Comparison of ENCODE assay signal across 8 mouse cellular contexts in the genomic region with DNA sequence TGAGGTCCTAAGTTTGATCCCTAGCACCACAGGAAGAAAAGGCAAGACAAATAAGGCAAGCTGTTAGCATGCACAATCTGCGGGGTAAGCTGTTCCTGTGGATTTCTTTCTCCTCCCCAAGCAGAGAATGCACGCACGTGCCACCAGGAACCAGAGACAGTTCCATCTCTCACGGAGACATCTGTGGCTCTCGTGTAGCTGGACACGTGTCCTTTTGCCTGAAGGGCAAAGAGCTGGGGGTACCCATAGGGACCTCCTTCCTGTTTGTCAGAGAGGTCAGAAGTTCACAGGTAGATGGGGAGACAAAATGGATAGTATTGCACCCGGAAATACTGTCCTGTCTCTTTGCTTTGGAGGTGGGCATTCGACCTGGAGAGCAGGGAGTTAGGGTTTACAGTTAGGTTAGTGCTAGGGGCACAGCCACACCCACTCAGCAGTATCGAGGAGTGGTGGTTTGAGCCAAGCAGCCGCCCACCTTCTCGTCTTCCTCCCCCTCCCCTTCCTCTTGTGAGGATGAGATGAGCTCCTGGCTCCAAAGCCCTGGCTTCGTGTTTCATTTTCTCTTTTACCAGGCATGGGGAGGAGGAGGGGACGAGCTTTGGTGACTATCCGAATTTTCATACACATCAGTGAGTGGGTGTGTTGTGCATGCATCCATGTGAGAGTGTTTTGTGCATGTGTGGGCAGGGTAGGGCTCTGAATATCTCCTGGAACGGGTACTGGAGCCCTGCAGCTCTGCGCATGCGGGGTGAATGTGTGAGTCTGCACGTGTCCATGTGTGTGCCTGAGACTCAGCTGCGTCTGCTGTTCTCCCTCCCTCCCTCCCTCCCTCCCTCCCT. TPM values are rescaled to one million over a fixed set of nuclear protein-coding genes. Genes with fewer than 3 reads are reported as not detected.
DNase-seq lines count a peak whose midpoint lies in the region; ATAC-seq and TF ChIP-seq lines count a peak whose summit lies in the region.

No protein-coding gene starts in this region.

- ATAC-seq in intestine, embryonic 14.5 days (replicated peaks; ENCODE audit: low FRiP score, low TSS enrichment, low read depth), result peak; percentile 52; the same call in 1 of the 2 replicates
- ATAC-seq in megakaryocyte, adult 5-6 weeks (ENCODE audit: poor library complexity, severe bottlenecking), result peak; percentile 53

- no peaks in the 10 kb centered on the region for H3K9me3 ChIP-seq in intestine, embryonic 14.5 days (ENCODE audit: control insufficient read depth, low read length)

- no peak overlapping the region; the same call in 1 of the 2 replicates for H3K4me3 ChIP-seq in cortical plate, adult 2 months (ENCODE audit: insufficient read depth, low read length)
- H3K4me3 ChIP-seq in intestine, embryonic 14.5 days (ENCODE audit: low read depth, low read length), result peak overlapping the region; percentile 12

- TF ChIP-seq POLR2A in cortical plate, adult 2 months (IDR thresholded peaks at IDR 0.05; ENCODE audit: extremely low read depth, insufficient read depth, low read length), result 0 out of 2 replicates have a peak, but pooled peaks have one; percentile 19

- peak overlapping the region; percentile 74 for H3K27ac ChIP-seq in cortical plate, adult 2 months (ENCODE audit: insufficient read depth, low read length)
- H3K27ac ChIP-seq in intestine, embryonic 14.5 days (ENCODE audit: low read depth), result peak overlapping the region; percentile 73

- peaks cover 27% of the 10 kb centered on the region for H3K4me1 ChIP-seq in cortical plate, adult 2 months (ENCODE audit: control insufficient read depth, insufficient read depth, low read length)
- H3K4me1 ChIP-seq in intestine, embryonic 14.5 days (replicated peaks; ENCODE audit: control insufficient read depth, insufficient read depth, low read length), result peaks cover 91% of the 10 kb centered on the region

- no peak overlapping the region for H3K9ac ChIP-seq in intestine, embryonic 14.5 days (ENCODE audit: low read length)

- no peak for TF ChIP-seq CTCF in cortical plate, adult 2 months (IDR thresholded peaks at IDR 0.05; ENCODE audit: extremely low read depth, insufficient read depth, low read length)

- intact Hi-C loops in left cerebral cortex, postnatal 10 days (cut with DNase I), result no loop called here

- 4% methylated on average over 19 of the region's 19 CpGs for WGBS in intestine, embryonic 14.5 days

- H3K4me2 ChIP-seq in intestine, embryonic 14.5 days (ENCODE audit: low read length), result peak overlapping the region; percentile 41

- DNase-seq in urinary bladder, adult 2 months (ENCODE audit: low spot score), result peak; percentile 55
- DNase-seq in urinary bladder, postnatal 10 days (ENCODE audit: low spot score), result no peak
- peak; percentile 85 for DNase-seq in gastrocnemius, postnatal 25 days
- peak; percentile 80 for DNase-seq in intestine, embryonic 14.5 days (ENCODE audit: low spot score)
- peak; percentile 92 to 94 for DNase-seq in left cerebral cortex, postnatal 10 days (ENCODE audit: extremely low spot score in 1 of 2, low spot score in 2 of 2)
- DNase-seq in right cerebral cortex, postnatal 25 days, result peak; percentile 92

- H3K27me3 ChIP-seq in intestine, embryonic 14.5 days (replicated peaks; ENCODE audit: control insufficient read depth, insufficient read depth, low read length), result no peaks in the 10 kb centered on the region

- H3K36me3 ChIP-seq in intestine, embryonic 14.5 days (ENCODE audit: control insufficient read depth, insufficient read depth, low read length), result no peaks in the 10 kb centered on the region; the same call in 1 of the 2 replicates

RNA-seq across cellular contexts. Expression of a gene that starts 6.6 kb away (rescaled TPM):
- polyA plus RNA-seq in urinary bladder, adult 2 months (2012; rRNA removed), result 62.2 and 88.1 TPM in 2 replicates
- polyA plus RNA-seq in cortical plate, adult 2 months (2012; rRNA removed), result 721 and 771 TPM in 2 replicates
- 10 to 100 TPM; 75.4 to 89.1 TPM for total RNA-seq in gastrocnemius, postnatal 25 days (2021)
- 60.7 and 63.8 TPM in 2 replicates for polyA plus RNA-seq in intestine, embryonic 14.5 days (2014; fragmentation: Nextera tagmentation; extraction: Ambion mirVana)
- 1,000 to 10,000 TPM; 1,115 to 1,123 TPM for total RNA-seq in left cerebral cortex, postnatal 10 days (2021)
- 10.0 and 11.6 TPM in 2 replicates for total RNA-seq in megakaryocyte, adult 5-6 weeks (2015)
- total RNA-seq in megakaryocyte, adult 5-6 weeks (2017), result 8.0 and 9.0 TPM in 2 replicates

RNA-seq across cellular contexts. Expression of a gene that starts 17.8 kb away (rescaled TPM):
- 29.6 and 32.8 TPM in 2 replicates for polyA plus RNA-seq in urinary bladder, adult 2 months (2012; rRNA removed)
- 127 and 144 TPM in 2 replicates for polyA plus RNA-seq in cortical plate, adult 2 months (2012; rRNA removed)
- 10 to 100 TPM; 42.7 to 46.9 TPM for total RNA-seq in gastrocnemius, postnatal 25 days (2021)
- 43.0 and 48.0 TPM in 2 replicates for polyA plus RNA-seq in intestine, embryonic 14.5 days (2014; fragmentation: Nextera tagmentation; extraction: Ambion mirVana)
- 100 to 1,000 TPM in 1 of 2 experiments, 10 to 100 TPM in 1; 91.7 to 102 TPM for total RNA-seq in left cerebral cortex, postnatal 10 days (2021)
- 17.9 and 21.5 TPM in 2 replicates for total RNA-seq in megakaryocyte, adult 5-6 weeks (2015)
- total RNA-seq in megakaryocyte, adult 5-6 weeks (2017), result 22.6 and 31.3 TPM in 2 replicates

RNA-seq across cellular contexts. Expression of a gene that starts 28.1 kb away (rescaled TPM):
- polyA plus RNA-seq in urinary bladder, adult 2 months (2012; rRNA removed), result 119 and 219 TPM in 2 replicates
- 153 and 156 TPM in 2 replicates for polyA plus RNA-seq in cortical plate, adult 2 months (2012; rRNA removed)
- 100 to 1,000 TPM in 1 of 2 experiments, 10 to 100 TPM in 1; 98.0 to 119 TPM for total RNA-seq in gastrocnemius, postnatal 25 days (2021)
- 2.5 and 2.8 TPM in 2 replicates for polyA plus RNA-seq in intestine, embryonic 14.5 days (2014; fragmentation: Nextera tagmentation; extraction: Ambion mirVana)
- total RNA-seq in left cerebral cortex, postnatal 10 days (2021), result 10 to 100 TPM; 63.3 to 70.5 TPM
- 0.11 and 0.25 TPM in 2 replicates for total RNA-seq in megakaryocyte, adult 5-6 weeks (2015)
- total RNA-seq in megakaryocyte, adult 5-6 weeks (2017), result 0.12 and 0.37 TPM in 2 replicates

RNA-seq across cellular contexts. Expression of a gene that starts 46.0 kb away (rescaled TPM):
- polyA plus RNA-seq in urinary bladder, adult 2 months (2012; rRNA removed), result 0.38 and 0.73 TPM in 2 replicates
- polyA plus RNA-seq in cortical plate, adult 2 months (2012; rRNA removed), result 0.08 TPM in 1 of 2 replicates, not detected in the other
- not detected for total RNA-seq in gastrocnemius, postnatal 25 days (2021)
- polyA plus RNA-seq in intestine, embryonic 14.5 days (2014; fragmentation: Nextera tagmentation; extraction: Ambion mirVana), result not detected in 2 replicates
- not detected for total RNA-seq in left cerebral cortex, postnatal 10 days (2021)
- not detected in 2 replicates for total RNA-seq in megakaryocyte, adult 5-6 weeks (2015)
- total RNA-seq in megakaryocyte, adult 5-6 weeks (2017), result not detected in 2 replicates

RNA-seq across cellular contexts. Expression of a gene that starts 48.2 kb away (rescaled TPM):
- 57.0 and 58.7 TPM in 2 replicates for polyA plus RNA-seq in urinary bladder, adult 2 months (2012; rRNA removed)
- polyA plus RNA-seq in cortical plate, adult 2 months (2012; rRNA removed), result 119 and 131 TPM in 2 replicates
- 10 to 100 TPM; 51.3 to 63.6 TPM for total RNA-seq in gastrocnemius, postnatal 25 days (2021)
- 17.5 and 19.1 TPM in 2 replicates for polyA plus RNA-seq in intestine, embryonic 14.5 days (2014; fragmentation: Nextera tagmentation; extraction: Ambion mirVana)
- 100 to 1,000 TPM; 162 to 177 TPM for total RNA-seq in left cerebral cortex, postnatal 10 days (2021)
- 73.7 and 74.9 TPM in 2 replicates for total RNA-seq in megakaryocyte, adult 5-6 weeks (2015)
- total RNA-seq in megakaryocyte, adult 5-6 weeks (2017), result 111 and 119 TPM in 2 replicates

Comparison
In these comparisons a context has a peak if more than half of its experiments do, and no peak if none do; other contexts are left out.
1. RNA of a gene that starts 6.6 kb away (total RNA-seq): 1,115 to 1,123 TPM in left cerebral cortex, postnatal 10 days; 75.4 to 89.1 TPM in gastrocnemius, postnatal 25 days and 8.0 to 11.6 TPM in megakaryocyte, adult 5-6 weeks; every median in the first group is over 10 times any median in the second.
2. RNA of a gene that starts 28.1 kb away (total RNA-seq): 98.0 to 119 TPM in gastrocnemius, postnatal 25 days and 63.3 to 70.5 TPM in left cerebral cortex, postnatal 10 days; 0.11 to 0.37 TPM in megakaryocyte, adult 5-6 weeks; every median in the first group is over 10 times any median in the second.